Mouse (Mus musculus): ENCODE data around the gene Phf10.
A peak's percentile ranks its signal among the peaks of the same experiment; 100 is the strongest.
"Not testable (repeated sequence)": the region's sequence is repeated elsewhere in the genome, so short reads cannot be mapped to it uniquely, and the experiment has no call there.

The Phf10 gene

GRCm38 (mm10) chr17:14960951-14961556 lies at the start of gene Phf10:
Gene Phf10, minus strand, starts transcription at chr17:14961273.
- DNase-seq (ENCODE audit: low read depth, low spot score) = peak; percentile 8

GRCm38 (mm10) chr17:15009706-15010413 lies 48.8 kb upstream of the Phf10 start, which contains the start of gene Gm3435:
Gene Gm3435, plus strand, starts transcription at chr17:15010176.
- not testable (repeated sequence) for DNase-seq (ENCODE audit: low read depth, low spot score)

- not testable (repeated sequence) for DNase-seq (ENCODE audit: low read depth, low spot score)
Observed at GRCm38 (mm10) chr17:15009088-15009487, 48.0 kb upstream of the Phf10 start.

- DNase-seq (ENCODE audit: low read depth, low spot score) = not testable (repeated sequence)
Observed at GRCm38 (mm10) chr17:15000047-15000446, 39.0 kb upstream of the Phf10 start.

DNA sequence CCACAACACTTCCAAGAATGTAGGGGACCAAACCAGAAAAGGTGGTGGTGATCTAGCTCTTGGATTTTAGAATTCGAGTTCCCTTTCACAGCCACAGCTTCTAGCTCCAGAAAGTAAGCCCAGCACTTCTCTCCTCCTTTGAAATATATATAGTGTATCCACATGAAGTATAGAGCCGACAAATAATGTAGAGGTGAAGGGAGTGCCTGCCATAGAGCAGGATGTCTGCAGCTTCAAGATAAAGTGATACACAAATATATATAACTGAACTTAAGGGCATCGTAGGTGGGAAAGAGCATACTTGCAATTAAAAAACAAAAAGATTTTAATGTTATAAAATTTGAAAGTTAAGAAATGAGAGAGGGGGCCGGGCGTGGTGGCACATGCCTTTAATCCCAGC lies 33.1 kb upstream of the Phf10 start:
- not testable (repeated sequence) for DNase-seq (ENCODE audit: low read depth, low spot score)

GRCm38 (mm10) chr17:14993139-14993832 lies 32.2 kb upstream of the Phf10 start:
- DNase-seq (ENCODE audit: low read depth, low spot score) = not testable (repeated sequence)

DNA sequence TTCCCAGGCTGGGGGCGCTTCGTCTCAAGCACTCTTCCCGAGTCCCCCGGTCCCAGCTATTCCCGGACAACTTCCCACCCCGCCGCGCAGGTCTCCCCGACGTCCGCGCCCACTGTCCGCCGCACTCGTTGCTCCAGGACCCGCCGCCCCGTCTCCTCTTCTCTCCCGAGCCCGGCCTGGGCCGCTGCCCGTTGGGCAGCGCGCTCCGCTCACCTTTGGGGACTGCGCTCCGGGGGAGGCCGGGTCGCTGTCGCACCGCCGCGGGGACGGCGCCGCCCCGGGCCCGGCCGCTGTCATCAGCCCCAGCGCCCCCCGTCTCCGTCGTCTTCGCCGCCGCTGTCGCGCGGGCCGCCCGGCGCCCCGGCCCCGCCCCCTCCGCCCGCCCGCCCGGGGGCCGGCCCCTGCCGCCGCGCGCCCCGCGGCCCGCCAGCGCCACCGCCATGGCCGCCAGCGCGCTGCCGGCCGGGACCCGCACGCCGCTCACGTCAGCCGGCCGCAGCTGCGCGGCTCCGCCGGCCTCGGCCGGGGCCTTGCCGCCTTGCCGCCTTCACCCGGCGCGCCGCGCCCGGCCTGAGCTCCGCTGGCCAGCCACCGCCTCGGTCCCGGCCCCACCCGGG lies 31.6 kb upstream of the Phf10 start:
- not testable (repeated sequence) for DNase-seq (ENCODE audit: low read depth, low spot score)

- DNase-seq (ENCODE audit: low read depth, low spot score) = not testable (repeated sequence)
Observed at GRCm38 (mm10) chr17:14990116-14990702, 29.1 kb upstream of the Phf10 start.

- not testable (repeated sequence) for DNase-seq (ENCODE audit: low read depth, low spot score)
Observed at GRCm38 (mm10) chr17:14978362-14979038, 17.4 kb upstream of the Phf10 start, which contains the start of the genes 9030025P20Rik and Gm3417. Gene 9030025P20Rik, plus strand, starts transcription at chr17:14978468. Gene Gm3417, minus strand, starts transcription at chr17:14978790.

DNA sequence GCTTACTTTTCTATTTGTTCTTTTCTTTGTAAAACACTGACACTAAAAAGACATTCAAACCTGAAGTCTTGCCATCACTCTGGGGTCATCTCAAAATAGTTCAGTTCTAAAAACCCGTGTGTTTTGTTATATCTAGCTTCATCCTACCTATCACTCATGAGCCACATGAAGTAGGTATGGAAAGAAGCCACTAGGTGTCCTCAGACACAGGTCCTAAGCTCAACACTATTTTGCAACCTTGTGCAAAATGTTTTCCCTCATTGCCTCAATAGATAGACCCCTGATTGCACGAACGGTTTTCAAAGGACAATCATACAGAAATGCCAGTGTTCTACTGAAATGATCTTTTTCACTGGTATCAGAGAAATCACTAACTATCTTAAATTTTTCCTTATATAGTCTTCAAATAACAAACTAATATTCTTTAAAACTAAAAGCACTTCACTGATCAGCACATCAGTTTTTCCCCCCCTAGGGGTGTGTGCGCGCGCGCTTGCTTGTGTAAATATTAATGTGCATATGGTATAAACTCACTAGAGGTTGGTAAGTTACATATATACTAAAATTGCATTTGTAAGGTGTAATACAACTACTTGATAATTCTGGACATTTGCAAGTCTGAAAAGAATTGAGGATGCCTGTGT lies 16.8 kb upstream of the Phf10 start:
- not testable (repeated sequence) for DNase-seq (ENCODE audit: low read depth, low spot score)

- not testable (repeated sequence) for DNase-seq (ENCODE audit: low read depth, low spot score)
Observed at GRCm38 (mm10) chr17:14968373-14968913, 7.4 kb upstream of the Phf10 start.

- not testable (repeated sequence) for DNase-seq (ENCODE audit: low read depth, low spot score)
Observed at GRCm38 (mm10) chr17:14961557-14962154, 583 bp upstream of the Phf10 start.

- peak; percentile 24 for DNase-seq (ENCODE audit: low read depth, low spot score)
Observed at GRCm38 (mm10) chr17:14960520-14960919, 553 bp downstream of the Phf10 start.

DNA sequence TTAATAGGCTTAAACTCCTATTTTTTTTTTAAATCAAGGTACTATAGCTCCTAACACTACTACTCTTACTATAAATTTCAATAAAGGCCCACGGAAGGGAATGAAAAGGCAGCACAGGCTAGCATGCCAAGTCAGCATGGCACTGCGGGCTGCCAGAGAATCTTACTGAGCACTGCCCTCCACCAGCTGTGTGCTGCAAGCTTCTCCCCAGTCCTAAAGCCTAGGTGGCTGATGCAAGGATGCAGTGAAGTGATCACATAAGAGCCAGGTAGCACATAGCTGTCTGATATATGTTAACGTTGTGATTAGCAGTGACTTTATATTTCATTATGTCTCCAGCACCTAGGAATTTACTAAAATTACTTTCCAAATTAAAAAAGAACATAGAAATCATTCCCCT lies 1.1 kb downstream of the Phf10 start:
- no peak for DNase-seq (ENCODE audit: low read depth, low spot score)

GRCm38 (mm10) chr17:14958686-14959327 lies 2.3 kb downstream of the Phf10 start:
- no peak for DNase-seq (ENCODE audit: low read depth, low spot score)

DNA sequence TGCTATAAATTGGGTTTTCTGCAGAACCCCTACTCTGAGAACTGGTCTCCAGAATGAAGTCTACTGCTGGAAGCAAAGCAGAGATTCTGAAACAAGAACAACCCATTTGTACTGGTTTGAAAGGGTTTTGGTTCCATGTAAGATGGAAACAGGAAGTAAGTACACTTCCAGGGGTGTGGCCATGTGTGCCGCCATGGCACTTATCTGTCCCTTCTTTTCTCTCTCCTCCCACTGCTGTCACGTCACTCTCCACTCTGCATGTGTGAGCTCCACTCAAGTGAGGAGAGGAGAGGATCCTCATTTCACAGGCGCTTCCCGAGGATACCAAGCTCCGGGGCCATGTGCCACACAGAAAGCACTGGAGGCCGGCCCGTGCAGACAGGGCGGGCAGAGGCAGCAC lies 7.6 kb downstream of the Phf10 start:
- no peak for DNase-seq (ENCODE audit: low read depth, low spot score)

GRCm38 (mm10) chr17:14949161-14949827 lies 11.8 kb downstream of the Phf10 start:
- DNase-seq (ENCODE audit: low read depth, low spot score) = no peak

GRCm38 (mm10) chr17:14944551-14944950 lies 16.5 kb downstream of the Phf10 start:
- DNase-seq (ENCODE audit: low read depth, low spot score) = no peak

DNA sequence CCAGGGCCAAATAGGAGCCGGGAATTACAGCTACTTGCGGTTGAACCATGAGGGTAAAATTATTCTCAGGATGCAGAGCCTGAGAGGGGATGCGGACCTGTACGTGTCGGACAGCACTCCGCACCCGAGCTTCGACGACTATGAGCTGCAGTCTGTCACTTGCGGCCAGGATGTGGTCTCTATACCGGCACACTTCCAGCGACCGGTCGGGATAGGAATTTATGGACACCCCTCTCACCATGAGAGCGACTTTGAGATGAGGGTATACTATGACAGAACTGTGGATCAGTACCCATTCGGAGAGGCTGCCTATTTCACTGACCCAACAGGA lies 17.4 kb downstream of the Phf10 start:
- DNase-seq (ENCODE audit: low read depth, low spot score) = peak; percentile 16
